Mouse (Mus musculus): ENCODE results near the gene Ccdc13. TPM values are rescaled to one million over a fixed set of nuclear protein-coding genes. Genes with fewer than 3 reads are reported as not detected.

Ccdc13 gene
- total and polyA plus RNA-seq, 3 experiments = not detected

GRCm38 (mm10) chr9:121807947-121808346, 31.3 kb downstream of the Ccdc13 start:
- Histone ChIP-seq H3K4me3 (ENCODE audit: control insufficient read depth in 1 of 2, insufficient read depth in 1 of 2, low read depth in 2 of 2, low read length in 2 of 2) (no peak overlapping the region), H3K36me3 (ENCODE audit: control insufficient read depth in 1 of 2, insufficient read depth in 2 of 2, low read length in 2 of 2) (no peaks in the 10 kb centered on the region), H3K9ac (ENCODE audit: control insufficient read depth, low read depth, low read length, poor library complexity, severe bottlenecking) (no peak overlapping the region), H3K27me3 (ENCODE audit: control insufficient read depth in 1 of 2, insufficient read depth in 2 of 2, low read length in 2 of 2) (no peaks in the 10 kb centered on the region), H3K9me3 (replicated peaks; ENCODE audit: insufficient read depth, low read length) (no peaks in the 10 kb centered on the region), H3K4me1 (ENCODE audit: control insufficient read depth in 1 of 2, insufficient read depth in 2 of 2, low read length in 2 of 2) (peaks cover 0 to 2% of the 10 kb centered on the region in 2 experiments; a peak in 1 of 4 replicates), H3K79me2 (ENCODE audit: control insufficient read depth, insufficient read depth, low read length, poor library complexity) (no peaks in the 10 kb centered on the region), H3K27ac (ENCODE audit: control insufficient read depth, low read depth, low read length) (no peak overlapping the region)
- no peak for TF ChIP-seq ZKSCAN1 (IDR thresholded peaks at IDR 0.05; ENCODE audit: low read depth, low read length)
- TF ChIP-seq GABPA (IDR thresholded peaks at IDR 0.05; ENCODE audit: low read depth, low read length) = no peak
- TF ChIP-seq EP300 (IDR thresholded peaks at IDR 0.05; ENCODE audit: low read depth in 1 of 2, low read length in 2 of 2) = no peak
- no peak for TF ChIP-seq POLR2AphosphoS5 (IDR thresholded peaks at IDR 0.05; ENCODE audit: borderline replicate concordance, low read depth, low read length)
- TF ChIP-seq CHD2 (IDR thresholded peaks at IDR 0.05; ENCODE audit: low read length) = no peak
- no peak for TF ChIP-seq CTCF (IDR thresholded peaks at IDR 0.05 in 2 of 3, conservative IDR thresholded peaks at IDR 0.05 in 1 of 3; ENCODE audit: control insufficient read depth in 1 of 3, insufficient read depth in 1 of 3, low read depth in 2 of 3, low read length in 3 of 3, poor library complexity in 1 of 3, severe bottlenecking in 1 of 3)
- TF ChIP-seq RAD21 (IDR thresholded peaks at IDR 0.05; ENCODE audit: low read depth, low read length) = no peak
- TF ChIP-seq TBP (IDR thresholded peaks at IDR 0.05; ENCODE audit: low read depth, low read length) = no peak
- TF ChIP-seq MYC (IDR thresholded peaks at IDR 0.05; ENCODE audit: low read depth, low read length) = no peak
- no peak for TF ChIP-seq USF2 (IDR thresholded peaks at IDR 0.05; ENCODE audit: borderline replicate concordance in 1 of 2, insufficient read depth in 1 of 2, low read depth in 1 of 2, low read length in 2 of 2)
- TF ChIP-seq GATA1 (IDR thresholded peaks at IDR 0.05; ENCODE audit: low read depth, low read length) = no peak
- TF ChIP-seq ETS1 (IDR thresholded peaks at IDR 0.05; ENCODE audit: low read depth, low read length) = no peak
- TF ChIP-seq E2F4 (IDR thresholded peaks at IDR 0.05; ENCODE audit: borderline replicate concordance, low read depth, low read length) = no peak
- TF ChIP-seq SMC3 (IDR thresholded peaks at IDR 0.05; ENCODE audit: low read depth, low read length) = no peak
- no peak for DNase-seq (ENCODE audit: low read depth, low spot score)

DNA sequence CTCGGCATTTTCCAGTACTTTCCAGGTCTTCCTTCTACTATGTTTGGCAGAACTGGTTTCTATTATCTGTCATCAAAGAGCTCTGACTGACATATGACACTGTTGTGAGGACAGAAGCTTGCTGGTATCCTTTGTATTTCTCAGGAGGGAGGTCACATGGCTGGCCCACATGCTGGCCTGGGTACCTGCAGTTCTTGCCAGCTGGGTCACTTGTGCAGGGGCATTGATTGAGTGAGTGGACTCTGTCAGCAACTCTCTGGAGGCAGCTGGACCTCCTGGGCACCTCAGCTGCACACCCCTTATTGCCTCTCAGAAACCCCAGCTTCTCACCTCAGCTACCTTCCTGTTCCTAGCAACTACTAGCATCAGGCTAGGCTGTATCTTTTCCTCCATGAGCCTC, 31.7 kb downstream of the Ccdc13 start:
- no peak overlapping the region for H3K4me3 ChIP-seq (ENCODE audit: control insufficient read depth in 1 of 2, insufficient read depth in 1 of 2, low read depth in 2 of 2, low read length in 2 of 2)
- no peaks in the 10 kb centered on the region for H3K27me3 ChIP-seq (ENCODE audit: control insufficient read depth in 1 of 2, insufficient read depth in 2 of 2, low read length in 2 of 2)

DNA sequence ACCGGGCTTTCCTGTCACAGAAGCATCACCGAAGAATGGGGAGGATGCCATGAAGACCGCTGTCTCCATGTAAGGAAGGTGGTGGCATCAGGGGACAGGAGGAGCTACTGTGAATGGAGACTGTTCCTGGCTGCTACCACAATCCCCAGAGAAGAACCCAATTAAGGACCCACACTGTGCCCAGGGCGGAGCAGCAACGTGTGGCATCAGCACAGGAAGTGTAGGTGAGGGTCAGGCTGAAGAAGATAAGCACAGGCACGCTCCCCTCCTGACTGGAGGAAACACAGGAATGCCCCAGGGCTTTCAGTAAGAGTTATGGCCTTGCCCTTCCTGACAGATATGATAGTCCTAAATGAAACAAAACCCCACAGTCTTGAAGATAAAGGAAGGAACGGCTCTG, 36.5 kb downstream of the Ccdc13 start:
- H3K27ac ChIP-seq (ENCODE audit: control insufficient read depth, low read depth, low read length) = no peak overlapping the region
- no peak overlapping the region for H3K4me3 ChIP-seq (ENCODE audit: control insufficient read depth in 1 of 2, insufficient read depth in 1 of 2, low read depth in 2 of 2, low read length in 2 of 2)
- no peaks in the 10 kb centered on the region for H3K27me3 ChIP-seq (ENCODE audit: control insufficient read depth in 1 of 2, insufficient read depth in 2 of 2, low read length in 2 of 2)
- no peaks in the 10 kb centered on the region for H3K79me2 ChIP-seq (ENCODE audit: control insufficient read depth, insufficient read depth, low read length, poor library complexity)
- H3K9me3 ChIP-seq (replicated peaks; ENCODE audit: insufficient read depth, low read length) = no peaks in the 10 kb centered on the region
- H3K36me3 ChIP-seq (ENCODE audit: control insufficient read depth in 1 of 2, insufficient read depth in 2 of 2, low read length in 2 of 2) = no peaks in the 10 kb centered on the region
- TF ChIP-seq CHD1 (IDR thresholded peaks at IDR 0.05; ENCODE audit: low read depth, low read length) (no peak), GATA1 (IDR thresholded peaks at IDR 0.05; ENCODE audit: low read depth, low read length) (0 out of 2 replicates have a peak, but pooled peaks have one; percentile 15), EP300 (IDR thresholded peaks at IDR 0.05; ENCODE audit: low read depth in 1 of 2, low read length in 2 of 2) (peak in 1 of 2 experiments; percentile 20; a peak in 1 of 4 replicates)
- peaks cover 0 to 5% of the 10 kb centered on the region in 2 experiments; a peak in 1 of 4 replicates for H3K4me1 ChIP-seq (ENCODE audit: control insufficient read depth in 1 of 2, insufficient read depth in 2 of 2, low read length in 2 of 2)
- peak; percentile 6 for DNase-seq (ENCODE audit: low read depth, low spot score)
- no peak overlapping the region for H3K9ac ChIP-seq (ENCODE audit: control insufficient read depth, low read depth, low read length, poor library complexity, severe bottlenecking)

More for the DNA sequence above, 31.7 kb downstream of the Ccdc13 start:
- DNase-seq (ENCODE audit: low read depth, low spot score) = no peak
- Histone ChIP-seq H3K9ac (ENCODE audit: control insufficient read depth, low read depth, low read length, poor library complexity, severe bottlenecking) (no peak overlapping the region), H3K9me3 (replicated peaks; ENCODE audit: insufficient read depth, low read length) (no peaks in the 10 kb centered on the region), H3K4me1 (ENCODE audit: control insufficient read depth in 1 of 2, insufficient read depth in 2 of 2, low read length in 2 of 2) (peaks cover 0 to 5% of the 10 kb centered on the region in 2 experiments; a peak in 1 of 4 replicates), H3K36me3 (ENCODE audit: control insufficient read depth in 1 of 2, insufficient read depth in 2 of 2, low read length in 2 of 2) (no peaks in the 10 kb centered on the region), H3K27ac (ENCODE audit: control insufficient read depth, low read depth, low read length) (no peak overlapping the region), H3K79me2 (ENCODE audit: control insufficient read depth, insufficient read depth, low read length, poor library complexity) (no peaks in the 10 kb centered on the region)
- no peak for TF ChIP-seq GABPA (IDR thresholded peaks at IDR 0.05; ENCODE audit: low read depth, low read length)
